Mouse (Mus musculus) testis, adult 2 months (tissue): ENCODE measurements around the gene Bnipl.

Experiments used
- CTCF ChIP-seq: fragments of 200-500 bp; IDR thresholded peaks from 2 replicates; pipeline ENCODE4 v1.5.1; 2012; ENCODE audit warnings: low read depth, mild to moderate bottlenecking, inconsistent platforms, low read length, moderate library complexity; ENCODE audit not compliant: control insufficient read depth, insufficient read depth, insufficient replicate concordance
- POLR2A ChIP-seq: fragments of 200-500 bp; IDR thresholded peaks from 2 replicates; pipeline ENCODE4 v1.6.1; 2012; ENCODE audit warnings: low read depth, mild to moderate bottlenecking, inconsistent platforms, low read length, moderate library complexity; ENCODE audit not compliant: control insufficient read depth

DNA sequence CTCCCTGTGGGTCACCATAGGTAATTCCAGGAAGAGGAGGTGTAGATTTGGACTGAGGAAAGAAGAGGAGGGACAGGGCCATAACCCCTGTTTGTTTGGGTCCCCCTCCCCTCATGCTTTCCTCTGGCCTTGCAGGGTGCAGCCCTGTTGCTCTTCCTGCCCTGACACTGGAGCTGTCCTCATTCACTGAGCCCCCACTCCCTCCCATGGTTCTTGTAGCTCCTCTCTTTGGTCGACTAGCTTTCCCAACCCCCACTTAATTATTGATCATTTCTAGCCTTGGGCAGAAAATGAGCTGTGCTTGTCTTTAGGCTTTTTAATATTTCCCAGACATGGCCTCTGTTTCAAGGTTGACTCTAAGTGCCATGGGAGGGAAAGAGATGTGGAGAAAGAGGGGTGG, 33.1 kb upstream of the Bnipl start:
- TF ChIP-seq CTCF (no peak), POLR2A (no peak)
